Mouse (Mus musculus) stomach, embryonic 14.5 days (tissue): ENCODE measurements around the gene Zfp654. TPM values are rescaled to one million over a fixed set of nuclear protein-coding genes. Genes with fewer than 3 reads are reported as not detected.
"Not testable (repeated sequence)": the region's sequence is repeated elsewhere in the genome, so short reads cannot be mapped to it uniquely, and the experiment has no call there.

Experiments
- ATAC-seq: fragments of 200-750 bp; cut with Nextera tagmentation; 2 replicates; pipeline ENCODE4 v1.8.0; 2017; ENCODE audit warnings: low read depth, moderate TSS enrichment; ENCODE audit not compliant: insufficient number of reproducible peaks, insufficient read depth, low FRiP score
- H3K27ac ChIP-seq: fragments of 300-500 bp; sonication (generic); 2 replicates; pipeline ENCODE4 v1.5.1; 2014; ENCODE audit warnings: mild to moderate bottlenecking, low read length, moderate library complexity, mixed read lengths
- H3K27me3 ChIP-seq: fragments of 300-500 bp; sonication (generic); 2 replicates; pipeline ENCODE4 v1.6.1; 2014; ENCODE audit warnings: low read length, control low read depth, mixed read lengths; ENCODE audit not compliant: control insufficient read depth, insufficient read depth
- H3K36me3 ChIP-seq: fragments of 300-500 bp; sonication (generic); 2 replicates; pipeline ENCODE4 v1.6.1; 2014; ENCODE audit warnings: mild to moderate bottlenecking, control low read depth, low read length, moderate library complexity, mixed read lengths; ENCODE audit not compliant: control insufficient read depth, insufficient read depth
- H3K4me1 ChIP-seq: fragments of 300-500 bp; sonication (generic); 2 replicates; pipeline ENCODE4 v1.6.1; 2014; ENCODE audit warnings: low read length, control low read depth, mixed read lengths; ENCODE audit not compliant: control insufficient read depth, insufficient read depth
- H3K4me2 ChIP-seq: fragments of 300-500 bp; sonication (generic); replicated peaks from 2 replicates; pipeline ENCODE4 v1.6.1; 2014; ENCODE audit warnings: low read depth, low read length, control low read depth
- H3K4me3 ChIP-seq: fragments of 300-500 bp; sonication (generic); 2 replicates; pipeline ENCODE4 v1.5.1; 2014; ENCODE audit warnings: low read depth, low read length, control low read depth
- H3K9ac ChIP-seq: fragments of 300-500 bp; sonication (generic); replicated peaks from 2 replicates; pipeline ENCODE4 v1.6.1; 2014; ENCODE audit warnings: low read depth, mild to moderate bottlenecking, control low read depth, low read length, moderate library complexity, mixed read lengths
- H3K9me3 ChIP-seq: fragments of 300-500 bp; sonication (generic); 2 replicates; pipeline ENCODE4 v1.6.1; 2016; ENCODE audit warnings: low read depth, low read length, control low read depth; ENCODE audit not compliant: control insufficient read depth
- WGBS: fragments of 180-500 bp; shearing (Covaris S2); extraction: QIAGEN DNeasy Blood & Tissue Kit; methylation state at CpG from one replicate; pipeline ENCODE4 v1.1.7; 2014; 5-methylcytosine and 5-hydroxymethylcytosine counted together
- polyA plus RNA-seq: library from polyadenylated mRNA; unstranded; fragments of >200 nt; fragmentation: Nextera tagmentation; extraction: Ambion mirVana; gene quantifications from 2 replicates; pipeline ENCODE4 v1.2.1, GENCODE M21; 2014

Gene Zfp654
- polyA plus RNA-seq, 1 experiment from 2014 or later = 8.3 TPM

DNA sequence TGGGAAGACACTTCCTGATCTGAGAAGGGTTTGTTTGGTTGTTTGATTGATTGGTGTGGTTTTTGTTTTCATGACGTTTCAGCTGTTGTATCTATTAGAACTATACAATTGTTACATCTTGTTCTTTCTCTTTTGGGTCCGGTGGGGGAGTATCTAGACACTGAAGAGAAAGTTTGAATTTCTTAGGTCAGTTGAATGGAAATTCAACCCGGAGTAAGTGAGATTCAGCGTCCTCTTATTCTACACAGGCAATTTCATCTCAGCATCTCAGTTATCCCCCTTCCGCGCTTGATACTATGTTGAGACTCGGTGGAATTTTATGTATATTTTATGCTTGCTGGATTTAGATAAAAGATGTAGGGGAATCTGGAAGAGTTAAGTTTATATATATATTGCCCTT is 21.4 kb upstream of the Zfp654 start:
- 6% methylated on average over 7 of the region's 7 CpGs for WGBS
- Histone ChIP-seq H3K27me3 (no peaks in the 10 kb centered on the region), H3K36me3 (no peaks in the 10 kb centered on the region), H3K9ac (peak overlapping the region; percentile 58; the same call in 1 of the 2 replicates), H3K4me2 (peak overlapping the region; percentile 47), H3K9me3 (no peaks in the 10 kb centered on the region), H3K27ac (peak overlapping the region; percentile 27; the same call in 1 of the 2 replicates), H3K4me3 (peak overlapping the region; percentile 67), H3K4me1 (no peaks in the 10 kb centered on the region)
- ATAC-seq = no peak

- H3K27me3 ChIP-seq = no peaks in the 10 kb centered on the region
- no peak for ATAC-seq
- H3K9me3 ChIP-seq = no peaks in the 10 kb centered on the region
- H3K4me2 ChIP-seq = no peak overlapping the region
- no peak overlapping the region for H3K27ac ChIP-seq
- no peak overlapping the region for H3K4me3 ChIP-seq
- no peaks in the 10 kb centered on the region for H3K36me3 ChIP-seq
- H3K4me1 ChIP-seq = no peaks in the 10 kb centered on the region
- no peak overlapping the region for H3K9ac ChIP-seq
- WGBS = 22% methylated on average over 3 of the region's 3 CpGs
Observed at GRCm38 (mm10) chr16:64872296-64872695, 20.8 kb upstream of the Zfp654 start.

- Histone ChIP-seq H3K27me3 (no peaks in the 10 kb centered on the region), H3K9me3 (no peaks in the 10 kb centered on the region), H3K36me3 (no peaks in the 10 kb centered on the region), H3K4me1 (no peaks in the 10 kb centered on the region), H3K27ac (no peak overlapping the region), H3K4me2 (no peak overlapping the region), H3K9ac (no peak overlapping the region), H3K4me3 (no peak overlapping the region)
- WGBS = 71% methylated on average over 2 of the region's 2 CpGs
- no peak for ATAC-seq
Observed at GRCm38 (mm10) chr16:64869621-64870020, 18.2 kb upstream of the Zfp654 start.

DNA sequence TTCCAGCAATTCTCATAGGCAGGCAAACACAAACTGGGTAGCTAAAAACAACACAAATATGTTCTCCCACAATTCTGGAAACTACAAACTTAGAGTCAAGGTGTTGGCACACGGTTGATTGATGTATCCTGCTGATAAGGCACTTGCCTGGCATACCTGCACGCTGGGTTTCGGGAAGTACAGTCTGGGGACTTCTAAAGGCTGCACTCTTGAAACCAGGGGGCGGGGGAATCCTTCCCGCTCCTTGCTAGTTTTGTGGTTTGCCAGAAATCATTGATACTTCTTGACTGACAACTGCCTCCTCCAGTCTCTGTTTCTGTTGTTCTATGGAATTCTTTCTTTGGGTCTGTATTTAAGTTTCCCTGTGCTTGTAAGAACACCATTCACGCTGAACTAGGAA is 17.2 kb upstream of the Zfp654 start:
- ATAC-seq = no peak
- Histone ChIP-seq H3K4me2 (no peak overlapping the region), H3K4me3 (no peak overlapping the region), H3K9me3 (no peaks in the 10 kb centered on the region), H3K27me3 (no peaks in the 10 kb centered on the region), H3K9ac (no peak overlapping the region), H3K36me3 (no peaks in the 10 kb centered on the region), H3K4me1 (no peaks in the 10 kb centered on the region), H3K27ac (no peak overlapping the region)
- 63% methylated on average over 6 of the region's 6 CpGs for WGBS

GRCm38 (mm10) chr16:64865841-64866240 is 14.4 kb upstream of the Zfp654 start:
- H3K4me2 ChIP-seq, ATAC-seq, H3K27ac ChIP-seq, H3K4me3 ChIP-seq, H3K9me3 ChIP-seq, H3K4me1 ChIP-seq, H3K36me3 ChIP-seq, H3K9ac ChIP-seq, H3K27me3 ChIP-seq: not testable (repeated sequence)
- 86% methylated on average over 8 of the region's 8 CpGs for WGBS

GRCm38 (mm10) chr16:64856946-64857345 is 5.5 kb upstream of the Zfp654 start:
- peaks cover 10% of the 10 kb centered on the region for H3K4me1 ChIP-seq
- no peak for ATAC-seq

DNA sequence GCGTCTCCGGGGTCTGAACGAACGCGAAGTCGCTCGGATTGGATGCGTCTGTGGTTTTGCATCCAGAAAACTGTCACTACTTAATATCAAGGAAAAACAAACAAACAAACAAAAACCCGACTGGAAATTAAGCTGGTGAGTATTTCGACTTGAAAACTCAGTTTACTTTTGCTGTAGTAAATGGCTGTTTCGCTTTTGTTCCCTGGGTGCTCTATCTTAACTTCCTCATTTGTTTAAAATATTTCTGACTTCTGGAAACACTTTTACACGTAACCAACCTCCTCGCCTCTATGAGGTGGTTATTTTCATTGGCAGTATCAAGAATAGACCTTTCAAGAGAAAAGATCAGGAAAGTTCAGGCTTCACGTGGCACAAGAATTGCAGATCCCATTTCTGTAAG is 1.4 kb upstream of the Zfp654 start:
- peaks cover 13% of the 10 kb centered on the region for H3K4me1 ChIP-seq
- 2% methylated on average over 14 of the region's 14 CpGs for WGBS
- peaks cover 18% of the 10 kb centered on the region for H3K36me3 ChIP-seq
- no peaks in the 10 kb centered on the region for H3K9me3 ChIP-seq
- peak overlapping the region; percentile 93 for H3K9ac ChIP-seq
- peak overlapping the region; percentile 94 for H3K4me3 ChIP-seq
- ATAC-seq = no peak
- H3K27me3 ChIP-seq = no peaks in the 10 kb centered on the region
- peak overlapping the region; percentile 98 for H3K27ac ChIP-seq
- peak overlapping the region; percentile 78 for H3K4me2 ChIP-seq

More at GRCm38 (mm10) chr16:64856946-64857345, 5.5 kb upstream of the Zfp654 start:
- Histone ChIP-seq H3K27ac (no peak overlapping the region), H3K9me3 (no peaks in the 10 kb centered on the region), H3K9ac (no peak overlapping the region), H3K4me2 (no peak overlapping the region), H3K4me3 (no peak overlapping the region), H3K27me3 (no peaks in the 10 kb centered on the region), H3K36me3 (peaks cover 18% of the 10 kb centered on the region)
- WGBS = 91% methylated on average over 3 of the region's 3 CpGs

- H3K9ac ChIP-seq = peak overlapping the region; percentile 93
- under 1% methylated on average over 31 of the region's 53 CpGs for WGBS
- H3K27ac ChIP-seq = peak overlapping the region; percentile 98
- H3K36me3 ChIP-seq = peaks cover 18% of the 10 kb centered on the region
- peak overlapping the region; percentile 78 for H3K4me2 ChIP-seq
- peak; percentile 14 for ATAC-seq
- H3K27me3 ChIP-seq = no peaks in the 10 kb centered on the region
- H3K9me3 ChIP-seq = no peaks in the 10 kb centered on the region
- peak overlapping the region; percentile 94 for H3K4me3 ChIP-seq
- peaks cover 13% of the 10 kb centered on the region for H3K4me1 ChIP-seq
Observed at GRCm38 (mm10) chr16:64852441-64852871, 1.0 kb upstream of the Zfp654 start.

DNA sequence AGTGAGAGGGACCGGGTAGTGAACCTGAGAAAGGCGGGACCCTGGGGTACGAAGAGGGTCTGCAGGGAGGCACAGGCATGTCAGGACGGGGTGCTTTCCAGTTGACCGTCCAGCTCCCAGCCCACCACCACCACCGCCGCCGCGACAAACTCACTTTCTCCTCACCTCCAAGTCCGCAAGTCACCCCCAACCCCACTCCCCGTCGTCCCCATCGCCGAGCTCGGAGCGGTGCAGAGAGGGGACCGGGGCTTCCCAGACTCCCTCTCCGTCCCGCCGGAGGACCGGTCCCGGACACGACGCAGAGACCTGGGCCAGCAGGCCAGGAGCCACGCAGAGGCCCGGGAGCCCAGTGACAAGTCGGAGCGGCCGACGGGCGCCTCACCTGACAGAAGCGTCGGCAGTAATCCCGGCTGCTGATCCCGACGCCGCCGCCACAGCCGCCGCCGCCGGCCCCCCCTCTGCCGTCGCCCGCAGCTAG is 328 bp downstream of the Zfp654 start:
- Histone ChIP-seq H3K9ac (peak overlapping the region; percentile 89), H3K4me1 (peaks cover 13% of the 10 kb centered on the region), H3K27me3 (no peaks in the 10 kb centered on the region), H3K9me3 (no peaks in the 10 kb centered on the region), H3K4me2 (peak overlapping the region; percentile 91), H3K4me3 (peak overlapping the region; percentile 94), H3K27ac (peak overlapping the region; percentile 98), H3K36me3 (peaks cover 13% of the 10 kb centered on the region)
- under 1% methylated on average over 42 of the region's 45 CpGs for WGBS
- ATAC-seq = peak; percentile 10; the same call in 1 of the 2 replicates
